Mouse (Mus musculus): ENCODE measurements at regions not wholly inside any gene's neighbourhood (a gene's known extent, or its start where the extent isn't known, plus 50 kb on each side); places are given as distances from the start of the nearest gene placed in this dataset.

GRCm38 (mm10) chr14:76693351-76694317, 136.9 kb upstream of the Serp2 start:
- no peak for DNase-seq (ENCODE audit: extremely low spot score in 1 of 2, low spot score in 1 of 2)

- no peak for DNase-seq (ENCODE audit: extremely low spot score in 1 of 2, low spot score in 1 of 2)
These were observed 131.3 kb upstream of the Serp2 start for GRCm38 (mm10) chr14:76687971-76688407.

- DNase-seq (ENCODE audit: extremely low spot score in 1 of 2, low spot score in 1 of 2): no peak
These were observed 130.2 kb upstream of the Serp2 start for GRCm38 (mm10) chr14:76686762-76687453.

- DNase-seq (ENCODE audit: extremely low spot score in 1 of 2, low spot score in 1 of 2): no peak
These were observed 129.4 kb upstream of the Serp2 start for GRCm38 (mm10) chr14:76685830-76686761.

GRCm38 (mm10) chr14:76684327-76684726, 127.6 kb upstream of the Serp2 start:
- DNase-seq (ENCODE audit: extremely low spot score in 1 of 2, low spot score in 1 of 2): no peak

- no peak for DNase-seq (ENCODE audit: extremely low spot score in 1 of 2, low spot score in 1 of 2)
These were observed 125.1 kb upstream of the Serp2 start for GRCm38 (mm10) chr14:76681581-76682377.

GRCm38 (mm10) chr14:76678512-76679134, 121.9 kb upstream of the Serp2 start:
- no peak for DNase-seq (ENCODE audit: extremely low spot score in 1 of 2, low spot score in 1 of 2)

- DNase-seq (ENCODE audit: extremely low spot score in 1 of 2, low spot score in 1 of 2): no peak
These were observed 118.3 kb upstream of the Serp2 start for GRCm38 (mm10) chr14:76674949-76675348.

GRCm38 (mm10) chr14:76673671-76674331, 117.1 kb upstream of the Serp2 start:
- DNase-seq (ENCODE audit: extremely low spot score in 1 of 2, low spot score in 1 of 2): no peak

- no peak for DNase-seq (ENCODE audit: extremely low spot score in 1 of 2, low spot score in 1 of 2)
These were observed 116.2 kb upstream of the Serp2 start for GRCm38 (mm10) chr14:76672899-76673298.

GRCm38 (mm10) chr14:76672442-76672841, 115.8 kb upstream of the Serp2 start:
- no peak for DNase-seq (ENCODE audit: extremely low spot score in 1 of 2, low spot score in 1 of 2)

GRCm38 (mm10) chr14:76671023-76671422, 114.3 kb upstream of the Serp2 start:
- no peak for DNase-seq (ENCODE audit: extremely low spot score in 1 of 2, low spot score in 1 of 2)

- no peak for DNase-seq (ENCODE audit: extremely low spot score in 1 of 2, low spot score in 1 of 2)
These were observed 109.2 kb upstream of the Serp2 start for GRCm38 (mm10) chr14:76665754-76666371.

GRCm38 (mm10) chr14:76664586-76665508, 108.2 kb upstream of the Serp2 start:
- no peak for DNase-seq (ENCODE audit: extremely low spot score in 1 of 2, low spot score in 1 of 2)

- no peak for DNase-seq (ENCODE audit: extremely low spot score in 1 of 2, low spot score in 1 of 2)
These were observed 107.1 kb upstream of the Serp2 start for GRCm38 (mm10) chr14:76663816-76664215.

- no peak for DNase-seq (ENCODE audit: extremely low spot score in 1 of 2, low spot score in 1 of 2)
These were observed 106.2 kb upstream of the Serp2 start for GRCm38 (mm10) chr14:76662871-76663270.

GRCm38 (mm10) chr14:76660906-76661305, 104.2 kb upstream of the Serp2 start:
- DNase-seq (ENCODE audit: extremely low spot score in 1 of 2, low spot score in 1 of 2): no peak
